Mouse (Mus musculus) lung, adult 18-20 months (tissue): ENCODE measurements at regions not wholly inside any gene's neighbourhood (a gene's known extent, or its start where the extent isn't known, plus 50 kb on each side); places are given as distances from the start of the nearest gene placed in this dataset.

ENCODE experiments used
- DNase-seq, 2 experiments: peaks; one replicate each; pipeline ENCODE4 v3.0.0; 2022; ENCODE audit warnings: mixed read lengths in 2 of 2

GRCm38 (mm10) chr10:9061979-9062378 is 176.1 kb upstream of the Sash1 start:
- DNase-seq: no peak

- DNase-seq: no peak
Measured at GRCm38 (mm10) chr10:9055274-9055673, 169.4 kb upstream of the Sash1 start.

GRCm38 (mm10) chr10:9053371-9053770 is 167.5 kb upstream of the Sash1 start:
- DNase-seq: no peak

- no peak for DNase-seq
Measured at GRCm38 (mm10) chr10:9047341-9047740, 161.5 kb upstream of the Sash1 start.

- no peak for DNase-seq
Measured at GRCm38 (mm10) chr10:9044746-9045370, 159.0 kb upstream of the Sash1 start.

- no peak for DNase-seq
Measured at GRCm38 (mm10) chr10:9043507-9043906, 157.6 kb upstream of the Sash1 start.

- no peak for DNase-seq
Measured at GRCm38 (mm10) chr10:9030486-9030885, 144.6 kb upstream of the Sash1 start.

- no peak for DNase-seq
Measured at GRCm38 (mm10) chr10:9029506-9029905, 143.6 kb upstream of the Sash1 start.

GRCm38 (mm10) chr10:9027070-9027807 is 141.4 kb upstream of the Sash1 start:
- peak in 1 of 2 experiments; percentile 10 for DNase-seq

- DNase-seq: no peak
Measured at GRCm38 (mm10) chr10:9014810-9015505, 129.1 kb upstream of the Sash1 start.

GRCm38 (mm10) chr10:9013549-9013925 is 127.7 kb upstream of the Sash1 start:
- DNase-seq: no peak

- peak; percentile 42 to 68 for DNase-seq
Measured at GRCm38 (mm10) chr10:9012829-9013548, 127.1 kb upstream of the Sash1 start.

GRCm38 (mm10) chr10:9011906-9012305 is 126.0 kb upstream of the Sash1 start:
- peak; percentile 31 to 45 for DNase-seq

- DNase-seq: no peak
Measured at GRCm38 (mm10) chr10:9010191-9010590, 124.3 kb upstream of the Sash1 start.

GRCm38 (mm10) chr10:9005140-9005909 is 119.5 kb upstream of the Sash1 start:
- peak; percentile 7 to 32 for DNase-seq

- DNase-seq: no peak
Measured at GRCm38 (mm10) chr10:9002261-9002660, 116.4 kb upstream of the Sash1 start.

- DNase-seq: peak; percentile 79 to 88
Measured at GRCm38 (mm10) chr10:8998758-8999398, 113.0 kb upstream of the Sash1 start.

GRCm38 (mm10) chr10:8998356-8998755 is 112.5 kb upstream of the Sash1 start:
- DNase-seq: no peak

- DNase-seq: peak; percentile 58 to 65
Measured at GRCm38 (mm10) chr10:8995097-8995496, 109.2 kb upstream of the Sash1 start.

GRCm38 (mm10) chr10:8986339-8986738 is 100.5 kb upstream of the Sash1 start:
- DNase-seq: no peak

- DNase-seq: no peak
Measured at GRCm38 (mm10) chr10:8983347-8983746, 97.5 kb upstream of the Sash1 start.

- no peak for DNase-seq
Measured at GRCm38 (mm10) chr10:8980568-8980967, 94.7 kb upstream of the Sash1 start.
